Mouse (Mus musculus): ENCODE measurements around the gene Ruvbl2. TPM values are rescaled to one million over a fixed set of nuclear protein-coding genes. Genes with fewer than 3 reads are reported as not detected.
A peak's percentile ranks its signal among the peaks of the same experiment; 100 is the strongest.

Ruvbl2 gene
- polyA plus RNA-seq, 1 experiment from 2014 or later = 153 TPM

- DNase-seq (ENCODE audit: low spot score) (no peak), ATAC-seq (no peak)
- no peak overlapping the region for H3K27ac ChIP-seq (ENCODE audit: low read depth, low read length)
- 92% methylated on average over 14 of the region's 14 CpGs for WGBS
- peaks cover 27% of the 10 kb centered on the region for H3K27me3 ChIP-seq (replicated peaks; ENCODE audit: control insufficient read depth, insufficient read depth, low read length)
- H3K9ac ChIP-seq (ENCODE audit: low read length) = no peak overlapping the region
- H3K36me3 ChIP-seq (ENCODE audit: control insufficient read depth, insufficient read depth, low read length) = peaks cover 50% of the 10 kb centered on the region
- H3K4me3 ChIP-seq (ENCODE audit: low read depth, low read length) = no peak overlapping the region
- H3K4me2 ChIP-seq (ENCODE audit: low read length) = no peak overlapping the region
- H3K4me1 ChIP-seq (ENCODE audit: control insufficient read depth, insufficient read depth, low read length) = no peaks in the 10 kb centered on the region
- H3K9me3 ChIP-seq (replicated peaks; ENCODE audit: control insufficient read depth, low read length) = no peaks in the 10 kb centered on the region
Measured at GRCm38 (mm10) chr7:45421194-45421593, 16.7 kb downstream of the Ruvbl2 start.

- H3K27ac ChIP-seq (ENCODE audit: low read depth, low read length) = no peak within 1 kb of the TSS
Measured at GRCm38 (mm10) chr7:45420615-45420919, 17.3 kb downstream of the Ruvbl2 start, which contains the start of gene Lhb. TSS of gene Lhb (plus strand) at chr7:45420820.

GRCm38 (mm10) chr7:45419859-45420614, 17.9 kb downstream of the Ruvbl2 start:
- Histone ChIP-seq H3K9me3 (replicated peaks; ENCODE audit: control insufficient read depth, low read length) (no peaks in the 10 kb centered on the region), H3K4me1 (ENCODE audit: control insufficient read depth, insufficient read depth, low read length) (no peaks in the 10 kb centered on the region), H3K4me2 (ENCODE audit: low read length) (no peak overlapping the region), H3K27ac (ENCODE audit: low read depth, low read length) (no peak overlapping the region), H3K36me3 (ENCODE audit: control insufficient read depth, insufficient read depth, low read length) (peaks cover 43% of the 10 kb centered on the region), H3K27me3 (replicated peaks; ENCODE audit: control insufficient read depth, insufficient read depth, low read length) (peaks cover 39% of the 10 kb centered on the region), H3K4me3 (ENCODE audit: low read depth, low read length) (no peak overlapping the region), H3K9ac (ENCODE audit: low read length) (no peak overlapping the region)
- DNase-seq (ENCODE audit: low spot score) (no peak), ATAC-seq (no peak)
- 12% methylated on average over 27 of the region's 27 CpGs for WGBS

More at GRCm38 (mm10) chr7:45420615-45420919, 17.3 kb downstream of the Ruvbl2 start, which contains the start of gene Lhb:
- 61% methylated on average over 6 of the region's 6 CpGs for WGBS
- Histone ChIP-seq H3K4me2 (ENCODE audit: low read length) (no peak within 1 kb of the TSS), H3K4me3 (ENCODE audit: low read depth, low read length) (no peak within 1 kb of the TSS), H3K9ac (ENCODE audit: low read length) (no peak within 1 kb of the TSS), H3K36me3 (ENCODE audit: control insufficient read depth, insufficient read depth, low read length) (peaks cover 48% of the 10 kb centered on the region), H3K9me3 (replicated peaks; ENCODE audit: control insufficient read depth, low read length) (no peaks in the 10 kb centered on the region), H3K27me3 (replicated peaks; ENCODE audit: control insufficient read depth, insufficient read depth, low read length) (peaks cover 33% of the 10 kb centered on the region), H3K4me1 (ENCODE audit: control insufficient read depth, insufficient read depth, low read length) (no peaks in the 10 kb centered on the region)
- DNase-seq (ENCODE audit: low spot score) (no peak), ATAC-seq (no peak)

- ATAC-seq (no peak), DNase-seq (ENCODE audit: low spot score) (no peak)
- peaks cover 22% of the 10 kb centered on the region for H3K36me3 ChIP-seq (ENCODE audit: control insufficient read depth, insufficient read depth, low read length)
- no peak overlapping the region for H3K9ac ChIP-seq (ENCODE audit: low read length)
- no peak overlapping the region for H3K4me2 ChIP-seq (ENCODE audit: low read length)
- H3K4me1 ChIP-seq (ENCODE audit: control insufficient read depth, insufficient read depth, low read length) = no peaks in the 10 kb centered on the region
- 10% methylated on average over 13 of the region's 13 CpGs for WGBS
- no peak overlapping the region for H3K4me3 ChIP-seq (ENCODE audit: low read depth, low read length)
- no peak overlapping the region for H3K27ac ChIP-seq (ENCODE audit: low read depth, low read length)
- peaks cover 59% of the 10 kb centered on the region for H3K27me3 ChIP-seq (replicated peaks; ENCODE audit: control insufficient read depth, insufficient read depth, low read length)
- no peaks in the 10 kb centered on the region for H3K9me3 ChIP-seq (replicated peaks; ENCODE audit: control insufficient read depth, low read length)
Measured at GRCm38 (mm10) chr7:45417962-45418492, 19.9 kb downstream of the Ruvbl2 start.

GRCm38 (mm10) chr7:45415636-45416035, 22.3 kb downstream of the Ruvbl2 start:
- Histone ChIP-seq H3K4me1 (ENCODE audit: control insufficient read depth, insufficient read depth, low read length) (no peaks in the 10 kb centered on the region), H3K9me3 (replicated peaks; ENCODE audit: control insufficient read depth, low read length) (no peaks in the 10 kb centered on the region), H3K27me3 (replicated peaks; ENCODE audit: control insufficient read depth, insufficient read depth, low read length) (peaks cover 77% of the 10 kb centered on the region), H3K36me3 (ENCODE audit: control insufficient read depth, insufficient read depth, low read length) (no peaks in the 10 kb centered on the region), H3K27ac (ENCODE audit: low read depth, low read length) (no peak overlapping the region), H3K4me3 (ENCODE audit: low read depth, low read length) (no peak overlapping the region), H3K9ac (ENCODE audit: low read length) (peak overlapping the region; percentile 25; the same call in 1 of the 2 replicates), H3K4me2 (ENCODE audit: low read length) (no peak overlapping the region)
- no peak for DNase-seq (ENCODE audit: low spot score)
- ATAC-seq = no peak
- WGBS = 12% methylated on average over 37 of the region's 37 CpGs

- no peak for ATAC-seq
- Histone ChIP-seq H3K4me2 (ENCODE audit: low read length) (no peak overlapping the region), H3K27me3 (replicated peaks; ENCODE audit: control insufficient read depth, insufficient read depth, low read length) (peaks cover 84% of the 10 kb centered on the region), H3K4me1 (ENCODE audit: control insufficient read depth, insufficient read depth, low read length) (no peaks in the 10 kb centered on the region), H3K36me3 (ENCODE audit: control insufficient read depth, insufficient read depth, low read length) (no peaks in the 10 kb centered on the region), H3K4me3 (ENCODE audit: low read depth, low read length) (no peak overlapping the region), H3K9me3 (replicated peaks; ENCODE audit: control insufficient read depth, low read length) (no peaks in the 10 kb centered on the region), H3K27ac (ENCODE audit: low read depth, low read length) (no peak overlapping the region), H3K9ac (ENCODE audit: low read length) (no peak overlapping the region)
- no peak for DNase-seq (ENCODE audit: low spot score)
- 47% methylated on average over 12 of the region's 12 CpGs for WGBS
Measured at GRCm38 (mm10) chr7:45414740-45415224, 23.1 kb downstream of the Ruvbl2 start.

GRCm38 (mm10) chr7:45413864-45414739, 23.8 kb downstream of the Ruvbl2 start:
- Histone ChIP-seq H3K9ac (ENCODE audit: low read length) (peak overlapping the region; percentile 64), H3K4me3 (ENCODE audit: low read depth, low read length) (peak overlapping the region; percentile 45), H3K4me1 (ENCODE audit: control insufficient read depth, insufficient read depth, low read length) (no peaks in the 10 kb centered on the region), H3K27ac (ENCODE audit: low read depth, low read length) (no peak overlapping the region), H3K9me3 (replicated peaks; ENCODE audit: control insufficient read depth, low read length) (no peaks in the 10 kb centered on the region), H3K36me3 (ENCODE audit: control insufficient read depth, insufficient read depth, low read length) (no peaks in the 10 kb centered on the region), H3K4me2 (ENCODE audit: low read length) (peak overlapping the region; percentile 85), H3K27me3 (replicated peaks; ENCODE audit: control insufficient read depth, insufficient read depth, low read length) (peaks cover 91% of the 10 kb centered on the region)
- no peak for DNase-seq (ENCODE audit: low spot score)
- ATAC-seq = peak; percentile 35; the same call in 1 of the 2 replicates
- WGBS = 2% methylated on average over 21 of the region's 27 CpGs

- H3K27ac ChIP-seq (ENCODE audit: low read depth, low read length) = no peak within 1 kb of the TSS
- H3K4me2 ChIP-seq (ENCODE audit: low read length) = peak within 1 kb of the TSS; percentile 85
- no peaks in the 10 kb centered on the region for H3K9me3 ChIP-seq (replicated peaks; ENCODE audit: control insufficient read depth, low read length)
- peak; percentile 63 for ATAC-seq
- no peaks in the 10 kb centered on the region for H3K36me3 ChIP-seq (ENCODE audit: control insufficient read depth, insufficient read depth, low read length)
- peak within 1 kb of the TSS; percentile 45 for H3K4me3 ChIP-seq (ENCODE audit: low read depth, low read length)
- no peaks in the 10 kb centered on the region for H3K4me1 ChIP-seq (ENCODE audit: control insufficient read depth, insufficient read depth, low read length)
- H3K9ac ChIP-seq (ENCODE audit: low read length) = peak within 1 kb of the TSS; percentile 64
- peaks cover 90% of the 10 kb centered on the region for H3K27me3 ChIP-seq (replicated peaks; ENCODE audit: control insufficient read depth, insufficient read depth, low read length)
- 3% methylated on average over 36 of the region's 45 CpGs for WGBS
- DNase-seq (ENCODE audit: low spot score) = peak; percentile 33
Measured at GRCm38 (mm10) chr7:45413113-45413863, 24.6 kb downstream of the Ruvbl2 start, which contains the start of gene Ntf5. TSS of gene Ntf5 (plus strand) at chr7:45413695.

Data from forebrain, embryonic 14.5 days (tissue).